Mouse (Mus musculus): ENCODE data around the gene Zfp101. TPM values are rescaled to one million over a fixed set of nuclear protein-coding genes. Genes with fewer than 3 reads are reported as not detected.

Zfp101 gene
- 10 to 100 TPM in 1 of 2 experiments, 1 to 10 TPM in 1; 9.0 to 13.8 TPM for polyA plus RNA-seq (2017; shearing (Covaris generic))

DNA sequence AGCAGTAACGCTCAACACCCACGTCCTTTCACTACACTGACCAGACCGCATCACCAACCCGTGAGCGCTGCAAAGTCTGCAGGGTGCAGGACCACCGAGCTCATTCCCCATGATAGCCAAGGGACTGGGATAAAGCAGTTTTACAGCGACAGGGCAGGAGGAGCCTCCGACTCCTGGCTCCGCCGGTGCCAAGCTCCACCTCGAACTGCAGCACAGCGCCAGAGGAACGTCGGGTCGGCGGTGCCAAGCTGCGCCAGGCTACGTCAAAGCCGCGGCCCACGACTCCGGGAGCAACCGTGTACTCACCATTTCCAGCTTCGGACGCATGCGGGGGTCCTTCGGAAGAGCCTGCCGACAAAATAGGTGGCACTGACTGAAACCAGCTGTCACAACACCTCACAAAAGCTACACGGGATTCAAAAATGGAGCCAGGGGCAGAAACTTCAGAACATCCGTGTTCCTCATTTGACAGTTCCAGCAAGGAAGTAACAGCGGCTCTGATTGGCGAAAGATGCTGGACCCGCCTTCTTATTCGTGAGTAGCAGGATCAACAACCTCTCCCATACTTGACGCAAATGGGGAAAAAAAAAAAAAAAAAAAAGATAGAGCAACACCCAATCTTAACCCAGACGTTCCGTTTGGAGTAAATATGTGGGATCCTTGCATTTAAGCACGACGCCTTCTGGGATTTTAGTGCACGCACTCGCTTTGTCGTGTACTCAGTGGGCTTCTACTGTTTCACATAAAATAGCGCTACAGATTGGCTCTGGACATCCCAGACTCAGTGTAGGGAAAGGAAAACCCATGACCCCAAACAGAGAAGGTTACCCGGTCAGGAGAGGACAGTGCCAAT, at the start of gene Zfp101:
TSS of gene Zfp101 (minus strand) at position 460 of the 853 bp plus-strand sequence.
- ATAC-seq = peak; percentile 100

DNA sequence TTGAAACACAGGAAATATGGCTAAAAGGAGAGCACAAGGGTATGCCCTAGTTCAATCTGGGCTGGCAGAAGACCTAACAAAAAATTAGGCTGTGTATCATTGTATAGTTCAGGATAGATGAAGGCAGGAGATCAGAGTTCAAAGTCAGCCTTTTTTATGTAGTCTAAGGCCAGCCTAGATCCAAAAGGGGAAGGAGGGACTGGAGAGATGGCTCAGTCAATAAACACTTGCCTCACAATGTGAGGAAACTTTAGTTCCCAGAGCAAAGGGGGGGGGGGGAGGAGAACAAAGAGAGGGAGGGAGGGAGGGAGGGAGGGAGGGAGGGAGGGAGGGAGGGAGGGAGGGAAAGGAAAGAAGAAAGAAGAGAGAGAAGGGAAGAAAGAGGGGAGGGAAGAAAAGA, 46.7 kb upstream of the Zfp101 start:
- no peak for ATAC-seq

DNA sequence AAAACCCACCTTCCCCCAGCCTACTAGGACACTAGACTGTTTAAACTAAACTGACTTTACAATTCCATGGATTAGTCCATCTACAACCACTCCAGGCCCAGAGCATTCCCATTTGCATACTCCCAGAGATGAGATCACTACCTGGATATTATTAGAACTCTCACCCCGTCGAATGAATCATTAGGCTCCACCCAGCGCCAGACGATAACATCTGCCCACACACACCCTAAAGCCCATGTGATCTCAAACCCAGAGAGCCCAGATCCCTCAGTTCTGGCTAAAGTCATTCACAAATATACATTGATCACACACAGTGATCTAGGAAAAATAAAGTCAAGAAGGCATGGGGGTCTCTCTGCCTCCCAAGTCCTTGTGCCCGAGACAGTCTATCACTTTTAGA, 45.5 kb upstream of the Zfp101 start:
- ATAC-seq = no peak

DNA sequence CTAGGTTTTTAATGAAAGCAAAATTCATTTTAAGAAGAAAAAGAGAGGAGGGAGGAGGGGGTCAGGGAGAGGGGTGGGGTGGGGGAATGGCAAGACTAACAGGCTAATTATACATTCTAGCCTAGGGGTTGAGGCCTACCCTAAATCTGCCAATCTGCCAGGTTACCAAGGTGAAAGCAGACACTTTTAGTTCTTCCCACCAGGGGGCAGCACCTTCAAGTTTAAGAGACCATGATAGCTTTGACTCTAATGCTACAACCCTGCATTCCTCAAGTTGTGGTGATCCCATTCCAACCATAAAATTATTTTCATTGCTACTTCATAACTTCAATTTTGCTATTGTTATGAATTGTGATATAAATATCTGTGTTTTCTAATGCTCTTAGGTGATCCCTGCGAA, 44.7 kb upstream of the Zfp101 start:
- peak; percentile 46 for ATAC-seq

DNA sequence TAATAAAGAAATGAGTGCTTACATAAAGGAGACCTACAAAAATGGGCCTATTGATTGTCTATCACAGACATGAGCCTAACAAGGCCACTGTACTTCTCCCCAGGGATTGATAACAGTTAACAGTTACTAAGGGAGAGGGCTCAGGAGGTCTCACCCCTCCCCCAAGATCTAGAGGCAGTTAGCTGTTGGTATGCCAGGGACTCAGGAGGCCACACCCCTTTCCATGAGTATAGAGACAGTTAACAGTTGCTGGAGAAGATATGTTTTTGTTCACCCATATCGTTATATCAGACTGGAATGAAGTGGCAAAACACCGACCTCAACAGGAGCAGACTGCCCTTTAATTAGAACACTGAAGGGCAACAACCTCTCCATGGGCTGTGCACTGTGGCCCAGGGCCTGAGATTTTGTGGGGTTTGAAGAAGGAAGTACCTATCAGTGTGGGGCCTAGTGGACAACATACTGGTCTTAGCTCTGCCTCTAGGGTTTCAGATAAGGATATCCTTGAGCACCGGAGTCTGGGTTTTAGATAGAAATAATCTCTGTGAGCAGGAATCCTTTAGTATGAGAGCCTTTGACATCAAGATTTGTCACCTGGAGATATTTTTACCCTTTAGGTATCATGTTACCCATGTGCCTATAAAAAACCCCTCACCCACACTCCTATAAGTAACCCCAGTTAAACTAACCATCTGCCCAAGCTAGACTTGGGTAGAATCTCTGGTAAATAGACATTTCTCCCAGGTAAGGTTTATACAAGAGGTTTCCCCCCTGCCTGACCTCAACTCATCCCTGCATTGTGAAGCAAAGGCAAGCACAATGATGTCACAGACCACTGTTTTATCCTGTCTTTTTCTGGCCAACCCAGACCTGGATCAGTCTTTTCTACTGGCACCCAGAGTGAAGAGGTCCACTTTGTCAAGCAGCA, 37.8 kb upstream of the Zfp101 start, which contains the start of gene Actl9:
TSS of gene Actl9 (plus strand) at position 878 of the 928 bp plus-strand sequence.
- ATAC-seq = no peak

DNA sequence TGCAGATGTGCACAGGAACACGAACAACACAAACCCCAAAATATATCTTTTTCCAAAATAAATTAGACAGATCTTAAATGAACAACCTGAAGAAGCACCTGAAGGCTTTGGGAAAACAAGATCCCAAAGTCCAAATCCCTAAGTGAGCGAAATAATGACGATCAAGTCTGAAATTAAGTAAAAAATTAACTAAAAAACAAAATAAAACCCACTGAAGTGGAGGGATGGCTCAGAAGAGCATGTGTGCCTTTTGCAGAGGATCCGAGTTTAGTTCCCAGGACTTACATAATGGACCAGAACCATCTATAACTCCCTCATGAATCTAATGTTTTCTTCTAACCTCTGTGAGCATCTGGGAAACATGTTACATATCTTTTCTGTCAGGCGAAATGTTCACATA, 2.2 kb downstream of the Zfp101 start:
- ATAC-seq = no peak

DNA sequence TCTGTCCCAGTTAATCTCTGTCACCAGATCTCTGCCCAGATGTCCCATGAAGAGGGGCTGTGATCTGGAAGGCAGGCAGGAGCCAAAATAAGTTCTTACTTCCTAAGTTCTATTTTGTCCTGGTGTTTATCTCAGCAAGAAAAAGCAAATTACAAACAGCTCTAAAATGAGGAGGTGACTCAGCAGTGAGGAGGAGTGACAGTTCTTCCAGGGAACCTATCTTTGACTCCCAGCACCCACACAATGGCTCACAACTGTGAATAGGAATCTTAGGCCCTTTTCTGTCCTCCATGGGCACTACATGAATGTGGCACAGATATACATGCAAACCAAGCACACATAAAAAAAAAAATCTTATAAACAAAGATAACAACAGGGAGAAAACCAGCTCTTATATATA, 8.7 kb downstream of the Zfp101 start:
- ATAC-seq = no peak

DNA sequence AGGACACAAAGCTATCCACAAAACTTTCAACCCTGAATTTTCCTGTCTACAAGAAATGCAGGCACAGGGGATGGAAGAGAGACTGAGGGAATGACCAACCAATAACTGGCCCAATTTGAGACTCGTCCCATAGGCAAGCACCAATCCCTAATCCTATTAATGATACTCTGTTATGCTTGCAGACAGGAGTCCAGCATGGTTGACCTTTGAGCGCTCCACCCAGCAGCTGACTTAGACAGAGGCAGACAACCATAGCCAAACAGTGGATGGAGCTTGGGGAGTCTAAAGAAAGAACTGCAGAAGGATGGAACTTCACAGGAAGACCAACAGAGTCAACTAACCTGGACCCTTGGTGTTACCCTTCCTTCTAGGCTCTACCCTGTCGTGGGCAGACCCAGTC, 21.6 kb downstream of the Zfp101 start:
- no peak for ATAC-seq

DNA sequence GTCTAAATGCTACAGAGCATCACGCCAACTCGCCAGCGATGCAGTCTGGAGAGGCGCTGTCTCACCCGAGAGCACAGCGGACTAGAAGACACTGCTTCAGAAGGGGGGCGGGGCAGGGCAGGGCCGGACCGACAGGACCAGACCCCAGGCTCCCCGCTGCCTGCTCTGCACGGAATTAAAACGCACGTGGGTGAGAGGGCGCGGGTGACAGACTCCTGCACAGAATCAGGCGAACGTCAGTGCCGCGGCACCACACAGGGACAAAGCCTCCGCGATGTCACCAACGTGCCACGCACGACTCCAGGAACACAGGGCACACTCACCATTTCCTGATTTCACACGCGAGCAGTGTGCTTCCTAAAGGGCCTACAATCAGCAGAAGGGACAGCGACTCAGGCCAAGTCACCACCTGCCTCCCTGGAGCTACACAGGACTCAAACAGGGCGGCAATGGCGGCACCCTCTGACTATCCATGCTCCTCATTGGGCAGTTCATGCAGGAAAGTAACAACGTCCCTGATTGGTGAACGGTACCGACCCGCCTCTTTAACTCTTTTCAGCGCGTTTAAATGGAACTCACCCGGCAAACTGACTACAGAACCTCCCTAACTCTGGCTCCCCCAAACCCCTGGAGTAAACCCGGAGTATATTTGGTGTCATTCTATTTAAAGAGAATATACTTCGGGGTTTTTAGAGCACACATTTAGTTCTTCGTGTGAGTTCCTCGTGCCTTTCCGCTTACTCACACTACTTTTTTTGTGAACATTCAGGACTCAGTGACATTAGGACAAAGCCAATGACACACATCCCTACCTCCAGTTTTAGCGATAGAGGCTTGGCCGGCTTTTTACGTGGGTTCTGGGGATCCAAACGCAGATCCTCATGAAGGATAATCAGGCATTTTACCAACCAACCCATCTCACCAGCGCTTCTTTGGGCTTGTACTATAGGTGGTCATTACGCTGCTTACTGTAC, 35.7 kb downstream of the Zfp101 start, which contains the start of gene Zfp81:
TSS of gene Zfp81 (minus strand) at position 468 of the 974 bp plus-strand sequence.
- peak; percentile 100 for ATAC-seq

DNA sequence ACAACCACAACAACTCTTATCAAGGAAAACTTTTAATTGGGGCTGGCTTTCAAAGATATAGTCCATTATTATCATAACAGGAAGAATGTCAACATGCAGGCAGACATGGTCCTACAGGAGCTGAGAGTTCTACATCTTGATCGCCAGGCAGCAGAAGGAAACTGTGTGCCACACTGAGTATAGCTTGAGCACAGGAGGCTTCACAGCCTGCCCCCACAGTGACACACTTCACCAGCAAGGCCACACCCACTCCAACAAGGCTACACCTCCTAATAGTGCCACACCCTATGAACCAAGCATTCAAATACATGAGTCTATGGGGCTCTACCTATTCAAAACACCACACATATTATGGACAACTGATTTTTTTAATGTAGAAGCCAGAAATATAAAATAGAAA, 41.5 kb downstream of the Zfp101 start:
- no peak for ATAC-seq

Other genes with a start within 250 kb of the Zfp101 start
- gene Olfr55, start 226.2 kb downstream of the Zfp101 start, polyA plus RNA-seq (2017; shearing (Covaris generic)) = not detected
- gene Olfr239, start 203.3 kb downstream of the Zfp101 start, polyA plus RNA-seq (2017; shearing (Covaris generic)) = not detected
- not detected for gene Olfr1564, start 173.0 kb downstream of the Zfp101 start, polyA plus RNA-seq (2017; shearing (Covaris generic))
- 10 to 100 TPM; 12.4 to 14.4 TPM for gene Zfp955a, start 139.5 kb downstream of the Zfp101 start, polyA plus RNA-seq (2017; shearing (Covaris generic))
- gene Olfr63, start 130.0 kb downstream of the Zfp101 start, polyA plus RNA-seq (2017; shearing (Covaris generic)) = under 1 TPM in 1 of 2 experiments, not detected in 1; 0.12 TPM
- gene Zfp955b, start 105.1 kb downstream of the Zfp101 start, polyA plus RNA-seq (2017; shearing (Covaris generic)) = 1 to 10 TPM; 7.9 to 8.8 TPM
- 10 to 100 TPM in 1 of 2 experiments, 1 to 10 TPM in 1; 7.7 to 10.4 TPM for gene Zfp81, start 35.8 kb downstream of the Zfp101 start, polyA plus RNA-seq (2017; shearing (Covaris generic))
- not detected for gene Actl9, start 38.3 kb upstream of the Zfp101 start, polyA plus RNA-seq (2017; shearing (Covaris generic))
- gene Adamts10, start 129.6 kb upstream of the Zfp101 start, polyA plus RNA-seq (2017; shearing (Covaris generic)) = 10 to 100 TPM; 49.7 to 56.7 TPM
- 10 to 100 TPM; 70.7 to 88.5 TPM for gene Myo1f, start 161.1 kb upstream of the Zfp101 start, polyA plus RNA-seq (2017; shearing (Covaris generic))
- 10 to 100 TPM; 53.6 to 65.2 TPM for gene Zfp414, start 234.4 kb upstream of the Zfp101 start, polyA plus RNA-seq (2017; shearing (Covaris generic))
- gene Pram1, start 243.4 kb upstream of the Zfp101 start, polyA plus RNA-seq (2017; shearing (Covaris generic)) = under 1 TPM; 0.40 to 0.85 TPM